Comparison of ENCODE assay signal across 16 mouse cellular contexts in genomic region chr1:62429333-62430182, GRCm38 (mm10).
DNase-seq lines count a peak whose midpoint lies in the region; ATAC-seq lines count a peak whose summit lies in the region.
"Had no signal": no experiment of that assay in that cellular context is flagged by ENCODE, and none has a peak within 500 bp of the region (broad histone marks: within the 10 kb centered on the region; RNA-seq: fewer than 3 reads in every experiment).

No protein-coding gene starts in this region.

- ATAC-seq in hindbrain, embryonic 11.5 days (ENCODE audit: low FRiP score) = no peak
- ATAC-seq in forebrain, embryonic 11.5 days (replicated peaks; ENCODE audit: low FRiP score) = peak; percentile 78
- 0 out of 2 replicates have a peak, but pooled peaks have one; percentile 48 for ATAC-seq in hindbrain, embryonic 16.5 days
- ATAC-seq in midbrain, embryonic 16.5 days = no peak
- ATAC-seq in cerebellum, adult (ENCODE audit: insufficient number of reproducible peaks, low FRiP score, low TSS enrichment) = no peak

- no peak overlapping the region for H3K9ac ChIP-seq in hindbrain, embryonic 11.5 days (ENCODE audit: low read depth, low read length)
- no peak overlapping the region for H3K9ac ChIP-seq in forebrain, embryonic 11.5 days (ENCODE audit: low read length)
- H3K9ac ChIP-seq in hindbrain, embryonic 16.5 days (ENCODE audit: low read depth, low read length) = no peak overlapping the region
- no peak overlapping the region for H3K9ac ChIP-seq in midbrain, embryonic 16.5 days (ENCODE audit: low read depth, low read length)
- H3K9ac ChIP-seq: neural tube, embryonic 12.5 days had no signal

- no peak overlapping the region for H3K27ac ChIP-seq in hindbrain, embryonic 11.5 days (ENCODE audit: low read depth, low read length)
- no peak overlapping the region for H3K27ac ChIP-seq in hindbrain, embryonic 10.5 days
- no peak overlapping the region for H3K27ac ChIP-seq in forebrain, embryonic 11.5 days (ENCODE audit: low read depth, low read length)
- H3K27ac ChIP-seq in hindbrain, embryonic 16.5 days (ENCODE audit: low read depth, low read length) = no peak overlapping the region
- H3K27ac ChIP-seq in midbrain, embryonic 16.5 days (ENCODE audit: low read length) = no peak overlapping the region
- H3K27ac ChIP-seq: neural tube, embryonic 12.5 days had no signal

- no peaks in the 10 kb centered on the region for H3K27me3 ChIP-seq in hindbrain, embryonic 11.5 days (ENCODE audit: control insufficient read depth, insufficient read depth, low read length)
- no peaks in the 10 kb centered on the region for H3K27me3 ChIP-seq in hindbrain, embryonic 10.5 days (ENCODE audit: insufficient read depth, poor library complexity, severe bottlenecking)
- H3K27me3 ChIP-seq in forebrain, embryonic 11.5 days (ENCODE audit: control insufficient read depth, insufficient read depth, low read length) = peaks cover 35% of the 10 kb centered on the region
- H3K27me3 ChIP-seq in hindbrain, embryonic 16.5 days (replicated peaks; ENCODE audit: control insufficient read depth, insufficient read depth, low read length) = no peaks in the 10 kb centered on the region
- H3K27me3 ChIP-seq in midbrain, embryonic 16.5 days (ENCODE audit: control insufficient read depth, insufficient read depth, low read depth, low read length) = no peaks in the 10 kb centered on the region
- H3K27me3 ChIP-seq: neural tube, embryonic 12.5 days had no signal

- WGBS in hindbrain, embryonic 11.5 days = 54% methylated on average over 17 of the region's 17 CpGs
- 57% methylated on average over 17 of the region's 17 CpGs for WGBS in hindbrain, embryonic 10.5 days
- 20% methylated on average over 17 of the region's 17 CpGs for WGBS in forebrain, embryonic 11.5 days
- 43% methylated on average over 17 of the region's 17 CpGs for WGBS in hindbrain, embryonic 16.5 days
- WGBS in midbrain, embryonic 16.5 days = 33% methylated on average over 17 of the region's 17 CpGs

- H3K9me3 ChIP-seq in hindbrain, embryonic 11.5 days (ENCODE audit: control insufficient read depth, low read length) = no peaks in the 10 kb centered on the region
- H3K9me3 ChIP-seq in hindbrain, embryonic 10.5 days = no peaks in the 10 kb centered on the region
- no peaks in the 10 kb centered on the region for H3K9me3 ChIP-seq in forebrain, embryonic 11.5 days (ENCODE audit: control insufficient read depth, low read length)
- H3K9me3 ChIP-seq in hindbrain, embryonic 16.5 days (ENCODE audit: control insufficient read depth, low read length) = no peaks in the 10 kb centered on the region
- no peaks in the 10 kb centered on the region for H3K9me3 ChIP-seq in midbrain, embryonic 16.5 days (replicated peaks; ENCODE audit: control insufficient read depth, low read length, poor library complexity, severe bottlenecking)
- H3K9me3 ChIP-seq: embryonic facial prominence, embryonic 10.5 days; neural tube, embryonic 12.5 days had no signal

- H3K4me1 ChIP-seq in hindbrain, embryonic 11.5 days (replicated peaks; ENCODE audit: control insufficient read depth, insufficient read depth, low read length) = no peaks in the 10 kb centered on the region
- H3K4me1 ChIP-seq in hindbrain, embryonic 10.5 days (replicated peaks) = peaks cover 20% of the 10 kb centered on the region
- peaks cover 7% of the 10 kb centered on the region for H3K4me1 ChIP-seq in forebrain, embryonic 11.5 days (replicated peaks; ENCODE audit: control insufficient read depth, insufficient read depth, low read length)
- no peaks in the 10 kb centered on the region for H3K4me1 ChIP-seq in hindbrain, embryonic 16.5 days (ENCODE audit: control insufficient read depth, insufficient read depth, low read depth, low read length)
- H3K4me1 ChIP-seq in midbrain, embryonic 16.5 days (ENCODE audit: control insufficient read depth, insufficient read depth, low read length) = no peaks in the 10 kb centered on the region

- H3K36me3 ChIP-seq in hindbrain, embryonic 11.5 days (ENCODE audit: control insufficient read depth, insufficient read depth, low read length) = no peaks in the 10 kb centered on the region
- no peaks in the 10 kb centered on the region for H3K36me3 ChIP-seq in hindbrain, embryonic 10.5 days
- no peaks in the 10 kb centered on the region for H3K36me3 ChIP-seq in forebrain, embryonic 11.5 days (ENCODE audit: control insufficient read depth, insufficient read depth, low read length)
- no peaks in the 10 kb centered on the region for H3K36me3 ChIP-seq in hindbrain, embryonic 16.5 days (ENCODE audit: control insufficient read depth, insufficient read depth, low read length)
- H3K36me3 ChIP-seq in midbrain, embryonic 16.5 days (ENCODE audit: control insufficient read depth, insufficient read depth, low read length) = no peaks in the 10 kb centered on the region
- H3K36me3 ChIP-seq: embryonic facial prominence, embryonic 10.5 days; neural tube, embryonic 12.5 days had no signal

- peak; percentile 22 for DNase-seq in hindbrain, embryonic 11.5 days (ENCODE audit: low spot score)
- no peak for DNase-seq in hindbrain, embryonic 10.5 days (ENCODE audit: low spot score)
- DNase-seq in forebrain, embryonic 11.5 days (ENCODE audit: low spot score) = peak; percentile 61
- DNase-seq in left cerebral cortex, adult 9 months (ENCODE audit: low spot score in 2 of 2) = no peak
- no peak for DNase-seq in adrenal gland, postnatal 25 days
- DNase-seq: adrenal gland, adult 8-10 months; cerebellum, adult 9-11 months; heart, postnatal 4 days; lung, adult 18-20 months; lung, postnatal 36 days; right cerebral cortex, postnatal 14 days had no signal

- no peak overlapping the region for H3K4me3 ChIP-seq in hindbrain, embryonic 11.5 days (ENCODE audit: low read depth, low read length)
- H3K4me3 ChIP-seq in hindbrain, embryonic 10.5 days = no peak overlapping the region
- H3K4me3 ChIP-seq in forebrain, embryonic 11.5 days (ENCODE audit: low read depth, low read length) = no peak overlapping the region
- H3K4me3 ChIP-seq in hindbrain, embryonic 16.5 days (ENCODE audit: low read length) = no peak overlapping the region
- H3K4me3 ChIP-seq in midbrain, embryonic 16.5 days (ENCODE audit: low read depth, low read length) = no peak overlapping the region
- H3K4me3 ChIP-seq: embryonic facial prominence, embryonic 10.5 days; neural tube, embryonic 12.5 days had no signal

- no peak overlapping the region for H3K4me2 ChIP-seq in hindbrain, embryonic 11.5 days (replicated peaks; ENCODE audit: low read depth, low read length)
- H3K4me2 ChIP-seq in forebrain, embryonic 11.5 days (ENCODE audit: low read depth, low read length, severe bottlenecking) = peak overlapping the region; percentile 36; the same call in 1 of the 2 replicates
- H3K4me2 ChIP-seq in hindbrain, embryonic 16.5 days (ENCODE audit: low read length) = no peak overlapping the region
- peak overlapping the region; percentile 9; the same call in 1 of the 2 replicates for H3K4me2 ChIP-seq in midbrain, embryonic 16.5 days (ENCODE audit: low read length)
- H3K4me2 ChIP-seq: neural tube, embryonic 12.5 days had no signal

Comparison
In these comparisons a context has a peak if more than half of its experiments do, and no peak if none do; other contexts are left out.
1. ATAC-seq: peak in forebrain, embryonic 11.5 days (single experiment) and hindbrain, embryonic 16.5 days (single experiment); none in hindbrain, embryonic 11.5 days (single experiment), midbrain, embryonic 16.5 days (single experiment) and cerebellum, adult (single experiment).
2. DNase-seq: peak in hindbrain, embryonic 11.5 days (single experiment) and forebrain, embryonic 11.5 days (single experiment); none in hindbrain, embryonic 10.5 days (single experiment), left cerebral cortex, adult 9 months (0 of 2) and adrenal gland, postnatal 25 days (single experiment).
3. H3K4me2 ChIP-seq: peak in forebrain, embryonic 11.5 days (single experiment) and midbrain, embryonic 16.5 days (single experiment); none in hindbrain, embryonic 11.5 days (single experiment) and hindbrain, embryonic 16.5 days (single experiment).